Mouse (Mus musculus): ENCODE data around the gene Vmn2r57. TPM values are rescaled to one million over a fixed set of nuclear protein-coding genes. Genes with fewer than 3 reads are reported as not detected.
"Not testable (repeated sequence)": the region's sequence is repeated elsewhere in the genome, so short reads cannot be mapped to it uniquely, and the experiment has no call there.

Vmn2r57 gene
- total RNA-seq (2022) = under 1 TPM; 0.22 to 0.34 (median 0.29) TPM

GRCm38 (mm10) chr7:41448596-41448995 is at the start of gene Vmn2r57:
TSS of gene Vmn2r57 (minus strand) at chr7:41448696.
- not testable (repeated sequence) for DNase-seq (ENCODE audit: low spot score in 2 of 2)

- no peak for DNase-seq (ENCODE audit: low spot score in 2 of 2)
These were observed 49.4 kb upstream of the Vmn2r57 start for GRCm38 (mm10) chr7:41497871-41498270.

- DNase-seq (ENCODE audit: low spot score in 2 of 2) = no peak
These were observed 3.4 kb upstream of the Vmn2r57 start for GRCm38 (mm10) chr7:41451864-41452263.

GRCm38 (mm10) chr7:41394130-41394529 is 54.4 kb downstream of the Vmn2r57 start:
- no peak for DNase-seq (ENCODE audit: low spot score in 2 of 2)

- peak; percentile 61 for DNase-seq (ENCODE audit: low spot score in 2 of 2)
These were observed 55.2 kb downstream of the Vmn2r57 start, which contains the start of gene AI987944 for GRCm38 (mm10) chr7:41393048-41393971. TSS of gene AI987944 (minus strand) at chr7:41393379.

Other genes with a start within 250 kb of the Vmn2r57 start
- gene AI987944, start 55.3 kb downstream of the Vmn2r57 start, total RNA-seq (2022) = 10 to 100 TPM in 3 of 4 experiments, 1 to 10 TPM in 1; 9.6 to 11.8 (median 10.6) TPM
- under 1 TPM in 2 of 4 experiments, not detected in 2; 0.07 to 0.08 TPM for gene Gm20449, start 50.7 kb upstream of the Vmn2r57 start, total RNA-seq (2022)
- gene AW146154, start 51.2 kb upstream of the Vmn2r57 start, total RNA-seq (2022) = 1 to 10 TPM; 3.1 to 5.3 (median 3.7) TPM
- not detected for gene Gm6871, start 125.0 kb upstream of the Vmn2r57 start, total RNA-seq (2022)
- gene 2610021A01Rik, start 150.5 kb upstream of the Vmn2r57 start, total RNA-seq (2022) = 10 to 100 TPM in 3 of 4 experiments, 1 to 10 TPM in 1; 9.7 to 14.9 (median 13.0) TPM
- 10 to 100 TPM; 10.8 to 13.9 (median 12.6) TPM for gene Zfp788, start 184.5 kb upstream of the Vmn2r57 start, total RNA-seq (2022)